Mouse (Mus musculus): ENCODE data around the gene Ap2b1.

GRCm38 (mm10) chr11:83276251-83276650 is 22.6 kb upstream of the Ap2b1 start:
- no peak for TF ChIP-seq CTCF (IDR thresholded peaks at IDR 0.05; ENCODE audit: low read depth)
- no peak for TF ChIP-seq EP300 (IDR thresholded peaks at IDR 0.05; ENCODE audit: low read depth)

Measured in heart, postnatal 0 days (tissue).